Mouse (Mus musculus): ENCODE results near the gene Slc15a1.

The Slc15a1 gene

DNA sequence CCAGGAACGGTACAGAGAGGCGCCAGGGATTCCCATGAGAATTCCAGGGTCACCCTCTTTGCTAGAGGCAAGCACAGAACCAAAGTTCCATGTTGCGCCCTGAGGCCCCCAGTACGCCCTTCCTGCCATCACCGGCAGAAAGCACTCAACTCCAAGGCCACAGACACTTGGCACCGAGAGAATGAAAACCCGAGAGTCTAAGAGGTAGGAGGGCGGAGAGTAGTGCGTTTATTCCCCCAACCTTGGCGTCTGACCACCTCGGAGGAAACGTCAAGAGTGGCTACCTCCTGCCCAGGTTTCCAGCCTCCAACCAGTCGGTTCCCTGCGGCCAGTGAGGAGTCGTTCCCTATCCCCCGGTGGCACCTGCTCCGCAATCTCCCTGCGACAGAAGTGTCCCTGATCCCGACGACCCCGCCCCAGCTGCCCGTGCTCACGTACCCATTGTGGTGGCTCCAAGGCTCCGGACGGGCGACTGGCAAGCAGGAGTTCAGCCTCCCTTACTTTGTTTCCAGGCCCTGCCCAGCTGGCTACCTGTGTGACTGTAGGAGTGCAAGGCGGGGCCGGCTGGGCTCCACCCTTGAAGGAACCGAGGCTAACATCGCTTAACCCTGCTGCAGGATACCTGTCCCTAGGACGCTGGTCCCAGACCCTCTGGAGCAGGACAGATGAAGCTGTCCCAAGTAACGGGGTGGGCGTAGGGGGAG, at the start of gene Slc15a1:
TSS of gene Slc15a1 (minus strand) at position 472 of the 704 bp plus-strand sequence.
- no peak for DNase-seq

GRCm38 (mm10) chr14:121553785-121554184, 48.7 kb upstream of the Slc15a1 start:
- DNase-seq = no peak

DNA sequence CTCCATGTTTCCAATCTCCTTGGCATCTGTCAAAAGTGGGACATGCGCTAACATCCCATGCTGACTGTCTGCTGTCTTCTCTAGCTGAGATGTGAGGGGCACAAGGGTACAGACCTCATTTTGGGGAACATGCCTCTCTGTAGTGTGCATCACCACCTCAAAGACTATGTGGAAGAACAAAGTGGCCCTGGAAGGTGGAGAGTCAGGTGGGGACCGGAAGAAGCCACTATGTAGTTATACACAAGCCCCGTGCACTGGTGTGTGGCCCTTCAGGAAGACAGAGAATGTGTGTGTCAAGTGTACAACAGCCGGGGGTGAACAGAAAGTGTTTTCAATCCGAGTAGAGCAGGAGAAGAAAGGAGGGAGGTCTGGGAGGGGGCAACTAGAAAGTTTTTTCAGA, 47.5 kb upstream of the Slc15a1 start:
- no peak for DNase-seq

DNA sequence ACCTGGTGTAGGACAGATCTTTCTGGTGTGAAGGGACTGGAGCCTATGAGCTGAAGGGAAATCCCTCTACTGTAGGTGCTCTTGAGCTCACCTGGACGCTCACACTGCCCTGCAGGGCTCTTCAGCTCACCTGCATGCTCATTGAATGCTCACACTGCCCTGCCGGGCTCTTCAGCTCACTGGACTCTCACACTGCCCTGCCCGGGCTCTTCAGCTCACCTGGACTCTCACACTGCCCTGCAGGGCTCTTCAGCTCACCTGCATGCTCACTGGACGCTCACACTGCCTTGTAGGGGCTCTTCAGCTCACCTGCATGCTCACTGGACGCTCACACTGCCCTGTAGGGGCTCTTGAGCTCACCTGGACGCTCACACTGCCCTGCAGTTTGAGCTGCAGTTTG, 44.8 kb upstream of the Slc15a1 start:
- no peak for DNase-seq

- DNase-seq = no peak
These were observed 42.7 kb upstream of the Slc15a1 start for GRCm38 (mm10) chr14:121547745-121548144.

GRCm38 (mm10) chr14:121546621-121547020, 41.6 kb upstream of the Slc15a1 start:
- DNase-seq = no peak

DNA sequence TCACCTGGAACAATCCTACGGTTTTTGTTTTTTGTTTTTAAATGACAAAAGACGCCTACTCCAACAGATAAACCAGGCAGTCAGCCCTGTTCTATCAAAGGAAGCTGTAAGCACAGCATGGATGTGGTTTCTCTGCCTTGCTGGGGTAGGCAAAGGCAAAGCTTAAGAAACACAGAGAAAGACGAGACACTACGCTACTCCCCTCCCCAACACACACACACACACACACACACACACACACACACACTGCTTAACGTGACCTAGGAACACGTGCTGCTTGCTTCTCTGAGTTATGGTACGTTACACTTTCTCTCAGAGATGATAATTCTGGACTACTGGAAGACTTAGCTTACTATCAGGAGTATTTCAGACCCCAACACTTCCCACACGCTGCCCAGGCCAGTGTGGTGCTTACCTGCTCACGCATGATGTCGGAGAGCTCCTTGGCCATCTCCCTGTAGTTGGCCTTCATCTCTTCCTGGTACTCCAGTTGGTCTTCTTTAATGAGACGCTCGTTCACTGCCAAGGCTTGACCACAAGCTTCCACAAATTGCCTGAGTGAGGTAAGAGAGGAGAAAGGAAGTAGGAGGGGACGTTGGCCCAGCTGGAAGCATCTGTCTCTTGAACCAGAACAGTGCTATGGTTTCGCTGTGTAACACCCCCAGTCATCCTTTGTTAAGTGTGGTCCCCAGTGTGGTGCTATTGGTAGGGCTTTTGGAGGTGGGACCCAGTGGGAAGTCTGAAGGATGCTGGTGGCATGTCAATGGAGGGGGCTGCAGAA, 40.7 kb upstream of the Slc15a1 start:
- no peak for DNase-seq

DNA sequence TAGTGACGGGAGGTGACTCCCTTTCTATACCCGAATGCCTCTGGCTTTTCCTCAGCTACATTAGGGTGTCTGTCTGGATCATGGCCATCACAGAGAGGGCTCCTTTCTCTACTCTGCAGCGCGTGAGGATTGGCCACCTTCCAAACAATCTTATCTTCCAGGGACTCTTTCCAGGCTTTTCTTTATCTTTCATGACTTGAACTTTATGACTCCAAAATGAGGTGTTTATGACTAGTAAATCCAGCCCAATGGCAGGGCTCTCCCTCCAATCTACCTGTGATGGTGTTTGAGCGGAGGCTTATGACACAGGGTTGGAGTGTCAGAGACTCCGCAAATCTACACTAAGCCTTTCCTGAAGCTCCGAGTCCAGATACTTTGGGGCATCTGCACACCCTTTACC, 36.2 kb upstream of the Slc15a1 start:
- DNase-seq = no peak

DNA sequence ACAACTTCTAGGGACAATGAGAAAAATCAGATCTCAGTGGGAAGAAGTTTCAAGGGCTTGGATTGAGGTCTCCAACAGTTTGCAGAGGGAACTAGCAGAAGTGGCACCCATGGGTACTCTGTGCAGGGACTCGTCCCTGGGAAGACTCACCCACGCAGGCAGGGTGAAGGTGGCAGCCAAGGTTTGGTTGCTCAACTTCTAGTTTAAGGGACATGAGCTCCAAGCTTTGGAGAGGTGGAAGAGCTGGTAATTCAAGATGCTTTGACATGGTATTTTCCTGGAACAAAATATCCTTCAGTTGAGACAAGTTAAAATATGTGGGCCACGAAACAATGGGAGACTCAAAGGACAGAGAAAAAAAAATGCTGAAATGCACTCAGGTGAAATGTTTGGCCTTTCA, 29.4 kb upstream of the Slc15a1 start:
- DNase-seq = no peak

DNA sequence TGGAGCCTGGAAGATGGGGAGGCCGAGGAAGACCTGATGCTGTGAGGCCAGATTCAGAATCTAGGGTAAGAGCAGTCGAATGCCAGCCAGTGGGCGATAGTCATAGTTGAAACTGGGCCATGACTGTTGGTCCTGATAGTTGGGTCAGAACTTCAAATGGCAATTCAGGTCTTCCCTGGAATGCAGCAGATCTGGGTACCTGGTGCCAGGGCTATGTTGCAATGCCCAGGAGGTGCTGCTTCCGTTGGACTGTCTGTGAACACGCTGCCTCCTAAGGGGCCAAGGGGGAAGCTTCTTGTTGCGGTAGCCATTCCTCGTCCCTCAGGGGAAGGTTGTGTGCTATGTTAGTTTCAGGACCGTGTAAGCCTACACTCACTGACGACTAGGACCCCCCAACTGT, 25.8 kb upstream of the Slc15a1 start:
- DNase-seq = no peak

GRCm38 (mm10) chr14:121527883-121528282, 22.8 kb upstream of the Slc15a1 start:
- DNase-seq = no peak

DNA sequence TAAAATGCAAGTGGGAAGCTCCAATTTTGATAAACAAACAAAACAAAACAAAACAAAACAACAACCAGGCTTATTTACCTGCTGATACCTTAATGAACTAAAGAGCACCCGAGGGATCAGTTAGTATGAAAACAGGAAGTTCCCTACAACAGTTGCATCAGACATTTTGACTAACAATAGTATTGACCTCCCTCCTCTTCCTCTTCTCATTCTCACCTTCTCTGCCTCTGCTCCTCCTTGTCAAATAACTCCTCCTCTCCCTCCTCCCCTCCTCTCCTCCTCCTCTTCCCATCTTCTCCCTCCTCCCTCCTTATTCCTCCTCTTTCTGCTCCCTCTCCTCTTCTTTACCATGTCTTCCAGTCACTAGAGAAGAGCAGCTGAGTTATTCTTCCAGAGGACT, 22.1 kb upstream of the Slc15a1 start:
- no peak for DNase-seq

DNA sequence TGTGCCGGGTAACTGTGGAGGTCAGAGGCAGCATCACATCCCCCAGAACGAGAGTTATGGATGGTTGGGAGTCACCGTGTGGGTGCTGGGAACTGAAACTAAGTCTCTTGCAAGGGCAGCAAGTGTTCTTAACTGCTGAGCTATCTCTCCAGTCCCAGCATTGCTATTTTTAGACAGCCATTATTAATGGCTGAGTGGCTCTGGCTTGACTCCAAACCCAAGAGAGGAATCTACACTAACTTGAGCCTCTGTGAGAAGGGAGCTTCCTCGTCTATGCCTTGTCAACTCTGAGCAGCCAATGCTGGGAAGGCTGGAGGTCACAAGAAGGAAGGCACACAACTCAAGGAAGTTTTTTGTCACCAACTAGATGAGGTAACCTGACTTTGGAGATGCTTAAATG, 16.7 kb upstream of the Slc15a1 start:
- DNase-seq = no peak

- DNase-seq = no peak
These were observed 11.8 kb upstream of the Slc15a1 start for GRCm38 (mm10) chr14:121516881-121517280.

- no peak for DNase-seq
These were observed 3.9 kb upstream of the Slc15a1 start for GRCm38 (mm10) chr14:121508929-121509328.

DNA sequence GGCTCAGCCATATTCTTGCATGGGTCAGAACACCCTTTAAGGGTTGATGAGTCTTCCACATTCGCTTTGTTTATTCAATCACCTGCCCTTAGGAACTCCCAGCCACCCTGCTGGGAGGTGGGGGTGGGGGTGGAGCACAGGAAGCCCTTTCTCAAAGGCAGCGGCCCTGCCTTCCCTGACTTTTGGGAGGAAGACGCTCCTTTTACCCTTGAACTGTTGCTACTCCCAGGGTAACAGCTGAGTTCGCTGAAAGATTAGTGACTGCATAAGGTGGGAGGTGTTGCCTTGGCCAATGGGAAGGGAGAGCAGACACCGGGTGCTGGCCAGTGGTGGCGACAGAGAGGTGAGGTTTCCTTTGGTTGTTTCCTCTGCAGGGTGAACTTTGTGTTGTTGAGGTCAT, 1.3 kb upstream of the Slc15a1 start:
- no peak for DNase-seq

GRCm38 (mm10) chr14:121505485-121505860, 421 bp upstream of the Slc15a1 start:
- no peak for DNase-seq

GRCm38 (mm10) chr14:121500577-121500976, 4.5 kb downstream of the Slc15a1 start:
- no peak for DNase-seq

DNA sequence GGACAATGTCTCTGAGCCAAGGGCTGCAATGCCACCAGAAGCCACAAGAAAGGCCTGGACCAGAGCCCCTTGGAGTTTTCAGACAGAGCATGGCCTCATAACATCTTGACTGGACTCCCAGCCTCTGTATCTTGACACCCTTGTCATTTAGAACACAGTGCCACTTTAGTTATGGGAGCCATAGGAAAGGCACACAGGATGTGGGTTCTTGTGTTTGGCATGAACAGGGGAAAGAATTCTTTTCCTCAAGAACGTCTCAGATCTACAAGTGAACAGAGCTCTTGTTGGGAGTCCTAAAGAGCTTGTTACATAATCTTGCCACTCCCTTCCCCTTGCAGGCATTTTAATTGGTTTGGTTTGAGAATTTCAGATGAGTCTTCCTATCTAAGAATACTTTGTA, 5.3 kb downstream of the Slc15a1 start:
- no peak for DNase-seq

DNA sequence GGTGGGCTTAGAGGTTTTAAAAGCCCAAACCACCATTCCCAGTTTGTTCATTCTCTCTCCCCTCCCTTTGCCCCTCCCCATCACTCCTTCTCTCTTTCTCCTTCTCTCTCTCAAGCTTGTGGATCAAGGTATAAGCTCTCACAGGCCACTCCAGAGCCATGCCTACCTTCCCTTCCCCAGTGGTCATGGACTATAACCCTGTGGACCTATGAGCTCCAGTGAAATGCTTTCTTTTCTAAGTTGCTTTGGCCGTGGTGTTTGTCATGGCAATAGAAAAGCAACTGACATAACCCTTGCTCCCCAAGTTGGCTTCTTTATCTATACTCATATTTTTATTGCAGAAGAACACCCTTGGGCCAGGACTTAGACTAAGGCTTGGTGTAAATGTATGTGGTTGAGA, 7.3 kb downstream of the Slc15a1 start:
- no peak for DNase-seq

- peak; percentile 16 for DNase-seq
These were observed 9.3 kb downstream of the Slc15a1 start for GRCm38 (mm10) chr14:121495741-121496140.

GRCm38 (mm10) chr14:121495120-121495519, 9.9 kb downstream of the Slc15a1 start:
- no peak for DNase-seq

DNA sequence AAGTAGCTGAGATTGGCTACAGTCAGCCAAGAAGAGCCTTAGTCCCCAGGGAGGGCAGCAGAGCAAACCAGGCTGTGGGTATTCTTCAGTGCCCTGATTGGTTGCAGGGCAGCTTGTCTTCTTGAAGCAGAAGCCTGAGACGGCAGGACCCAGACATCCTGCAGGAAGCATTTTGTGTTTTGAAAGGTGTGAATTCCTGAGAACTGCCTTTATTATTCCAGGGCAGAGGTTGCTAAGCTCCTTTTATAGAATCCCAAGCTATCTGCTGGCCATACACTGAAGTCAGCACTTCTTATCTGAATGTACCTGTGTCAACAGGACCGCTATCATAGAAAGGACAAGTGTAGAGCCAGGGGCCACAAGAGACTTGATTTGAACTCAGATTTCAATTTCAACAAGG, 10.8 kb downstream of the Slc15a1 start:
- no peak for DNase-seq

- no peak for DNase-seq
These were observed 11.3 kb downstream of the Slc15a1 start for GRCm38 (mm10) chr14:121493712-121494111.

DNA sequence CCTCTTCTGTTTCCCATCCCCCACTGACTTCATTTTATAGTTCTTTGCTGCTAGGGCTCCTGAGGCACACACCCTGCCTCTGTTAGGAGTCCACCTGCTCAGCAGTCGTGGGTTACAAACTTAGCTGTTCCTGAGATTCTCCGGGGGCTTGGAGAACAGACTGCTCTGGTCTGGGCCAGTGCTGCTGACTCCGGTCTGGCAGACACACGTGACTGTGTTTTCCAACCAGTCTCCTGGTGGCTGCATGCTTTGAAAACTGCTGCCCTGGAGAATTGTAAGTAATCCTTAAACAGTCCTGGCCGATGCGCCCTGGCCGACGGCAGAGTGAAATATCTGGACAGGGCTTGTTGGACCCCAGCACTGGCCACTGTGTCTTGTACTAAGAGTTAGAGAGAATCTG, 12.7 kb downstream of the Slc15a1 start:
- DNase-seq = no peak

Data from cerebellum, adult 8-10 months (tissue).